Comparison of ENCODE assay signal across 18 mouse cellular contexts in the genomic region with DNA sequence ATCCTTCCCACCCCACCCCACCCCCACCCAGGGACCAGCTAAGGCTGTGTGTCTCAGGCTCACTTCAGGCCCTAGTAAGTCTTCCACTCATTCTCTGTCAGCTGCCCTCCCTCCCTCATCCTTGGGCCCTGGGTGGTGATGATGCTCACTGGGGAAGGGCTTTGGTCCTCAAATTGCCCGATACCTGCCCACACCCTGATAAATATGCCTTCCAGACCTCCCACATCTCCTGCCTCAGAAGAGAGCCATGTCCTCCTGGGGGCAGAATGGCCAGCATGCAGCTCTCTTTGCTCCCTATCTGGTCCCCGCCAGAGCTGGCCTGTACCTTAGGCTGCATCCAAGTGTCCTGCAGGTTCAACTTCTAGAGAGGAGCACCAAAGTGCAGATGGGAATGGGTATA. TPM values are rescaled to one million over a fixed set of nuclear protein-coding genes. Genes with fewer than 3 reads are reported as not detected.
"Had no signal": no experiment of that assay in that cellular context is flagged by ENCODE, and none has a peak within 500 bp of the region (broad histone marks: within the 10 kb centered on the region; RNA-seq: fewer than 3 reads in every experiment).

No protein-coding gene starts in this region.

- H3K36me3 ChIP-seq: limb, embryonic 12.5 days; limb, embryonic 15.5 days; neural tube, embryonic 12.5 days; neural tube, embryonic 15.5 days had no signal

- DNase-seq: kidney, adult 2 months; kidney, postnatal 25 days; layer of hippocampus, adult 9-11 months; liver, postnatal 0 days; lung, embryonic 14.5 days; midbrain, embryonic 14.5 days; right cerebral cortex, adult 18-20 months; right cerebral cortex, postnatal 14 days; right cerebral cortex, postnatal 4 days; thymus, adult 2 months; thymus, postnatal 14 days had no signal

- H3K4me3 ChIP-seq: layer of hippocampus, adult 2 months; limb, embryonic 12.5 days; limb, embryonic 15.5 days; neural tube, embryonic 12.5 days; neural tube, embryonic 15.5 days had no signal

- ATAC-seq: liver, postnatal 0 days; lung, postnatal 0 days had no signal

- H3K9me3 ChIP-seq: limb, embryonic 12.5 days; limb, embryonic 15.5 days; neural tube, embryonic 12.5 days; neural tube, embryonic 15.5 days had no signal

RNA-seq across cellular contexts. Expression of gene Rtn4r, which starts 2.3 kb away (rescaled TPM):
- polyA plus RNA-seq: macrophage had no signal
